Mouse (Mus musculus) small intestine, adult 10 weeks (tissue): ENCODE data around the gene Fry. TPM values are rescaled to one million over a fixed set of nuclear protein-coding genes. Genes with fewer than 3 reads are reported as not detected.

ENCODE experiments used
- polyA plus RNA-seq: library from polyadenylated mRNA; stranded (reverse); fragments of 350-450 nt; fragmentation: Illumina TruSeq; extraction: RNeasy Lipid Tissue Mini Kit (QIAGEN cat#74804); gene quantifications from one replicate; pipeline ENCODE4 v1.2.3, GENCODE M21; 2014; ENCODE audit warnings: low replicate concordance

The Fry gene
- 11.0 TPM for polyA plus RNA-seq

GRCm38 (mm10) chr5:150118455-150119241 lies at the start of gene Fry:
Gene Fry (plus strand): TSS chr5:150118645.

GRCm38 (mm10) chr5:150518064-150518463 lies 399.6 kb downstream of the Fry start, which contains the start of gene Zar1l:
Gene Zar1l (minus strand): TSS chr5:150518164.

GRCm38 (mm10) chr5:150521937-150522866 lies 403.8 kb downstream of the Fry start, which contains the start of gene Brca2:
Gene Brca2 (plus strand): TSS chr5:150522630.

Other genes starting within 250 kb of the Fry start
- not detected for gene Rxfp2, start 100.0 kb upstream of the Fry start, polyA plus RNA-seq